Mouse (Mus musculus): Measurements from ENCODE around the gene Itga2.

Gene Itga2

GRCm38 (mm10) chr13:114818513-114818912 lies 113.4 kb downstream of the Itga2 start:
- DNase-seq (ENCODE audit: low spot score), result no peak

DNA sequence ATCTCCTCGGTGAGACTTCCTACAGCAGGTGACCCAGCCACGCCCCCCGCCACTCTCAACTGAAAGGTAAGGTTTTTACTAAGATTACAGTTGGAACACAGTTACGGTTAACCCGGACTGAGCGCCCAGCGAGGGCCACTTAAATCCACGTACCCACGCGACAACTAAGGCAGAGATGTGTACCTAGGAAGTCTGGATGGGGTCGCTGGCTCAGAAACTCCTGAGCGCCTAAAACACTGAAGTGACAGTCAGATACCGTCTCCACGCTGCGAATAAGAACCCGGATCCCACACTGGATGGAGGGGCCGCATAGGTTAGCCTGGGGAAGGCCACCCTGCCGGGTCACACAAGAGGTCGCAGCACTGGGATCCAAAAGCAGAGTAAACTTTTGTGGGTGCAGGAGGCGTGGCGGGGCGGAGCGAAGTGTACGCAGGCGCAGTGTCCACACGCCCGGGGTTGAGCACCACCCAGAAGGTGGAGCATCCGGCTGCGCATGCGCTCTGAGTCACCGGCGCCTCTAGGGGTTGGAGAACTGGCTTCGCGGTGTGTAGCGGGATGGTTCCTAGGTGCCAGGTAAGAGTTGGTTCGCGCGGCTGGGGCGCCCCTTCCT lies 114.0 kb downstream of the Itga2 start, which contains the start of gene Mocs2:
Gene Mocs2, plus strand, starts transcription at position 486 of the 610 bp plus-strand sequence.
- peak; percentile 94 for DNase-seq (ENCODE audit: low spot score)

DNA sequence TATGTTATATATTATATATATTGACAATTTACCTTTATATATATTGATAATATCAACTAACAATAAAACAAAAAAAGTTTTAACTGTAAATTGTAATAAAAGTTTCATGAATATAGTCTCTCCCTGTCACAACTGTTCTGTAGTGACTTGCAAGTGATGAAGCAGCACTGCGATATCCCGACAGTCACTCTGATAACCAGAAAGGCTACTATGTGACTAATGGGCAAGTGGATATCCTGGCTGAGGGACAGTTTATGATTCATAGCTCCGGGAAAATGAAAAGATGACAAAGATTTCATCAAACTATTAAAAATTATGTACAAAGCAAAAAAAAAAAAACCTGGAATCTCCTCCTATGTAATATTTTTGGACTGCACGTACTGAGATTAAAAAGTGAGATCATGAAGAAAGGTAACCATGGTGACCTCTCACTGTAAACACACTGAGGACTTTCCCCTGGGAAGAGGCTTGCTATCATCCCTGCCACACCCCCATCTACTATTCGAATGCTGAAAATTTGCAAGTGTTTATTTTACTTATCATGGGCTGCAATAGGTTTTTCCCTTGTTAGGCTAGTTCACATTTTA lies 122.2 kb downstream of the Itga2 start:
- DNase-seq (ENCODE audit: low spot score), result no peak

DNA sequence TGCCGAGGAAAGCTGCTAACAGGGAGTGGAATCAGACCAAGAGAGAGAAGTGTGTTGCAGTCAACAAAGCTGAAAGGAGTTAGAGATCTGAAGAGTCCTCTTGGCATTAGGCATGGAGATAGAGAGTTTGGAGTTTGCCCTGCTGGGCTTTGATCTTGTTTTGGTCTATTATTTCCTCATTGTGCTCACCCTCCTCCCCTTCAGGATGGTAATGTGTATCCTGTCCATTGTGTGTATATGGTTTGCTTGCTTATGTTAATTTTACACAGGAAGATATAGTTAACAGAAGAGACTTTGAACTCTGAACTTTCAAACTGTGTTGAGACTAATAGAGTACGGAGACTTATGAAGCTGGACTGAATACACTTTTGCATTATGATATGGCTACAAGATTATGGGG lies 128.9 kb downstream of the Itga2 start:
- no peak for DNase-seq (ENCODE audit: low spot score)

DNA sequence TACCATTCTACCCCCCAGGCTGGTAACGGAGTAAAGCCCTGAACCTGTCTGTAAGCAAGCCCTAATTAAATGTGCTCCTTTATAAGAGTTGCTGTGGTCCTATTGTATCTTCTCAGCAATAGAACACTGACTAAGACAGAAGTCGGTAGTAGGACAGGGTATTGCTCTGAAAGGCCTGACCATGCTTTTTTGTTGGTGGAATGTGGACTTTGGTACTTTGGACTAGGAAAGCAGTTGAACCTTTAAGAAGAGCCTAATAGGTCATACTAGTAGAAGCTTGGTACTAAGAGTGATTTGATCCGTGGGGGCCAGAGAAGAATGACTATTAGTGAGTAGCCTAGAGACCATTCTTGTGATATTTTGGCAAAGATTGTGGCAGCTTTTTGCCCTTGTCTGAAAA lies 130.0 kb downstream of the Itga2 start:
- DNase-seq (ENCODE audit: low spot score), result no peak

GRCm38 (mm10) chr13:114793250-114794030 lies 138.5 kb downstream of the Itga2 start:
- DNase-seq (ENCODE audit: low spot score), result no peak

DNA sequence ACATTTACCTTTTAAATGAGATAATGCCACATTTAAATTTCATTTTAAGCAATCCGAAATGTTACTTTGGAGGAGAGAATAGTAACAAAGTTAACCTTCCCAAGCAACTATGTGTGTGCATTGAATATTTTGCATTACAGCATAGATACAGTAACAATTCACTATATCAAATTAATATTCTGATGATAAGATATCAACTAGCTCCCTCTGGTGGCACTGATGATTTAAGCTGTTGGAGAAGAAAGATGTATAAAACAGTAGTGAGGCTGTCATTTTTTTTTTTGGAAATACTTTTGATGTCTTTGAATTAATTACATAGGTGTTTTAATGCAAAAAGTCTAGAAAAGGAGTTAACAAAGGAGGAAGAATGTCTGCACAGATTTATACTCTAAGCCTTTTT lies 140.4 kb downstream of the Itga2 start:
- DNase-seq (ENCODE audit: low spot score), result no peak

Measured in spleen, adult 12 weeks (tissue).